Mouse (Mus musculus) right cerebral cortex, postnatal 10 days (tissue): ENCODE data around the gene Nkx3-2.
A peak's percentile ranks its signal among the peaks of the same experiment; 100 is the strongest.

Experiments
- DNase-seq, 2 experiments: peaks; one replicate each; pipeline ENCODE4 v3.0.0; 2021; ENCODE audit warnings: low spot score in 2 of 2

Nkx3-2 gene

DNA sequence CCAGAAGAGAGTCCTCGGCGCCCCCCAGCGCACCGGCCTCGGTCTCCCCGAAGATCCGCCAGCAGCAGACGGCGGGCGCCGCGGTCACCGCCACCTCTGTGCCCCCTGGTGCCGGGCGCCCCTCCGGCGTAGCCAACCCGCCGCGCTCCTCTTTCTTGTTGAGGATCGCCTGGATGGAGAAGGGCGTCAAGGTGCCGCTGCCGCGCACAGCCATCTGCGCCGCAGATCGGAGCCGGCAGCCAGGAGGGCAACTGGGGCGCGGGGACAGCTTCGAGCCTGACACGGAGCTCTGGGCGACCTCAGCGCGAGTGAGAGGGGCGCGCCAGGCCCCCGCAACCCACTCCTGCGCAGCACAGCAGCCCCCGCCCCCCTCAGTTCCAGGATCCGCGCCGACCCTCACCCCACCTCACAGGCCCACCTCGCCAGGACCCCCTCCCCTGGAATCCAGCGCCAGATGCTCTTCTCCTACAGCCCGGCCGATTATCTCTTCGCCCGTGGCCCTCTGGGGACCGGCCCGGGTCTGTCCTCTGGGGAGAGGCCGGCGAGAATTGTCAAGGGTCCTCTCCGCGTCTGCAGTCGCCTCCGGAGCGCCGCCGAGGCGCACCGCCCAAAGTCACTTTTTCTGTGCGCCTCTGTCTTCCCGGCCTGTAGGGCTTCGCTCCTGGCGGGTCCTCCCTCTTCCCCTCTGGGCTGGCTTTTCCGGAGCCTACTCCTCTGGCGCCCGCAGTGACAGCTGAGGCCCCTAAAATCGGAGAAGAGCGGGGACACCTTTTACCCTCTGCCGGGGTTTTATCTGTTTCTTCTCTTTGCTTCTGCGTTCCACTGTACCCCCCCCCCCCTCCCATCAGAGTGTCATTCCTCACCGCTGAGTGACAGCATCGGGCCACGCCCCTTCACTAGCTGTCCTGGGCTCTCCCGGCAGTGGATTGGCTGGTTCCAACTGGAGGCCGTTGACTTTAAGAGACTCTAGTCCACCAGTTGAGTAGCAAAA lies at the start of gene Nkx3-2:
Gene Nkx3-2, minus strand, starts transcription at position 771 of the 991 bp plus-strand sequence.
- no peak for DNase-seq

DNA sequence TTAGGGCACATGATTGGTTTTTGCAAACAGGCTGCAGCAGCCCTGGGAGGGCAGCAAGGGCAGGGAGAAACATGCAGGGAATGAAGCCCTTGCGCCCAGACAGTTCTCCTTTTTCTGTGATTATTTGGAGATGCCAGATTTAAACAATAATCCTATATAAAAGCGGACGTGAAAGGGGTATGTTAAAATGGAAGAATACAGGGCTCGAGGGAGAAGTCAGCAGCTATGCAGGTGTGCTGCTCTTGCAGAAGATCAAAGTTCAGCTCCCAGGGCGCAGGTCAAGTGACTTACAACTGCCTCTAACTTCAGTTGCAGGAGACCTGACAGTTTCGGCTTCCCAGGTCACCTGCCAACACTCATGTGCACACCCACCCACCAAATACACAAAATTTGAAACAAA lies 48.2 kb upstream of the Nkx3-2 start:
- DNase-seq = no peak

DNA sequence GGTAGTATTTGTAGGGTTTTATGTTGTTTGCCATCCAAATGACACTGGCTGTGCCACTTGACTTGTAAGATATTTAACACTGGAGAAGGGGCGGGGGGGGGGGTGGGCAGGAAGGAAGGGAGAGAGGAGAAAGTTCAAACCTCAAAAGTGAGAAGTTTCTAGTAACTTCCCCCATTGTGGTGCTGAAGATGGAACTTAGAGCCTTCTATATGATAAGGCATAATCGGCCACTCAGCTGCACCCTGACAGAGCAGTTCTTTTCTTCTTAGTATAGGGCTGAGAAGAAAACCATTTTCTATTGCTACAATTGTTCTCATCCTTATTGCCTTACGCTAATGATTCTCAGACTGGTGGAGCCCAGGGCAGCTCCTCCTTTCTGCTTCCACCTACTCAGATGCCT lies 47.0 kb upstream of the Nkx3-2 start:
- DNase-seq = no peak

DNA sequence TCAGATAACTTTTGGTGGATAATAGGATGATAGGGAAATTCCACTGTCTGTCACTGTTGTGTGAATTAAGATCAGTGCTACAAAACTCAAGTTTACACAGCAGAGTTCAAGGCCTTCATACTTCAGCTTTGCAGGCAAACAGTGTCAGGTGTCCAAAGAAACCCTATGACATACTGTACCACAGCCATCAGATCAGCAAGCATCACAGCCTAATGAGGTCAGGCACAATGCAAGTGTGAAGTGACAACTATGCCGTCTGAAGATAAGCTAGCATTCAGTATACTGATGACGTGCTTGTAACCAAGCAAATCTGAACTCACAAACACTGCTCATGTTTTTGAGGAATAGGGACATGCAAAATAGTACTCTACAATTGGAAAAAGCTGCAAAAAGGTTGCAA lies 43.1 kb upstream of the Nkx3-2 start:
- DNase-seq = no peak

DNA sequence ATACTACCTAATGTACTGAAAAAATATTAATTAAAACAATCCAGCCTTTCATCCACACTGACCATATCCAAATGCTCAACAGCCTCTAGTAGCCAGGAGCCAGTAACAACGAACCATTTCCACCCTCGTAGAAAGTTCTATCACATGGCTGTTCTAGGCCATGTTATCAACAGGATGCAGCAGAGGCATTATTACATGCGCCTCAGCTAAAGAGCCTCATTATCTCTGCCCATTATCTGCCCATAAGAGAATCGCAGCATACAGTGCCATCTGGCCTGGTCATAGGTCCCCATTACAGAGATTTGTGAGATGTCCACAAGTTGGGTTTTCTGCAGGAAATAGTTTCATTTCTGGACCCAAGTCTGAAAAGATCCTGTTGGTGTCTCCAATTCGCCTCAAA lies 41.9 kb upstream of the Nkx3-2 start:
- no peak for DNase-seq

DNA sequence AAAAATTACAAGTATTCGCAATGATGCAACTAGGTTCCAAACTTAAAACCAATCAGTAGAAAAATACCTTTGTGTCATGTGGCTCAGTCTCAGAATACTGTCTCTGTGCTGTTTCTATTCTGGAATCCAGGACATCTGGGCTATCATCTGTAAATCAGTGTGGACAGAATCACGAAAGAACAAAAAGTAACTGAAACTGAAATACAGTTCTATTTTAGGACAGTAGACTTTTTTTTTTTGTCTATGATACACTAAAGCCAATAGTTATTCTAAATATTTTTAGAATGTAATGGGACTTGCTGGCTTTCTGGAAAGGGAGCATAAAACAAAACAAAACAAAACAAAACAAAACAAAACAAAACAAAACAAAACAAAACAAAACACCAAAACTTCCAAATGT lies 40.8 kb upstream of the Nkx3-2 start:
- DNase-seq = no peak

DNA sequence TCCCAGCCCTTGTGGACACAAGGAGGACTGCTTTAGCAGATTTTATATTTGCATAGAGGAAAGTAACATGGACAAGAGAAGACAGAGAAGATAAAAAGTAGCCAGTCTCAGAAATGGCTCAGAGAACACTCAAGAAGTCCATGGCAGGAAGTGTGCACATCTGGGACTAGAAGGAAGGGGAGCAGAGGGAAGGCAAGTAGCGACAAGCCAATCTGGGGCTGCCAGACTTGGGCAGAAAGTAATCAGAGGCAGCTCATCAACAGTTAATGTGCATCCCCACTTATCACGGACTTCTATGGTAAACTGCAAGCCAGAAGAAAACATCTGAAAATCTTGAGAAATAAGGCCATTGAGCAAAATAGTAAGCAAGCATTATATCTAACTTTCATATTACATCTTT lies 40.3 kb upstream of the Nkx3-2 start:
- no peak for DNase-seq

DNA sequence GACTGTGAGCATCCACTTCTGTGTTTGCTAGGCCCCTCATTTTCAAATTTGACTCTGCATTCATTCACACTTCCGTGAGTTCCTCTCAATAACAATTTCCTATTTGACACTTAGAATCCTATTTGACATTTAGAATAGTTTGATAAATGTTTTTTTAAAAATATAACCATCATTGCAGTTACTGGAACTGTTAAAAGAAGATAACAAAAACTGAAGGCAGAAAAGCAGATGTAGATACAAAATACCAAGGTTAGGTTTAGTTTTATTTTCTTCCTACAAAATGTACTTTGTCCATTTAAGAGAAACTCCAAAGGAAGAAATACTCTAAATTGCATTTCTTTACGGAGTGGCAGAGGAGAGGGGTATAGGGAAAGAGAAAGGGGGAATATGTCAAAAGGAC lies 37.3 kb upstream of the Nkx3-2 start:
- no peak for DNase-seq

DNA sequence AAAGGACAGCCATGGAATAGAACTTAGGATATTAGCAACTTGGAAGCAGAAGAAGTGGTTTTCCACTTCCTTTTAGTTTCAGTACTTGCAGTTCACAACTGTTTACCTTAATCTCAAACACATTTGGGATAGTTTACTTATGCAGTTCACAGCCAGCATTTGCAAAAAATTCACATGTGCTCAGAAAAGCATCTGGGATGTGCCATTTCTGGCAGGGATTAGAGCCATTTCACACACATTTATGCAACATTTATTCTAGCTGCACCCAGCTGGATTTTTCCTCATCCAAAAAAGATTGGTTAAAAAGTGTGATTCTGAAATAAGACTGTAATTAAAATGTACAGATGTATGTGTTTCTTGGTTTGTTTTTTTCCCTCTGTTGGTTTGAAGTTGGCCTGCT lies 30.1 kb upstream of the Nkx3-2 start:
- no peak for DNase-seq

DNA sequence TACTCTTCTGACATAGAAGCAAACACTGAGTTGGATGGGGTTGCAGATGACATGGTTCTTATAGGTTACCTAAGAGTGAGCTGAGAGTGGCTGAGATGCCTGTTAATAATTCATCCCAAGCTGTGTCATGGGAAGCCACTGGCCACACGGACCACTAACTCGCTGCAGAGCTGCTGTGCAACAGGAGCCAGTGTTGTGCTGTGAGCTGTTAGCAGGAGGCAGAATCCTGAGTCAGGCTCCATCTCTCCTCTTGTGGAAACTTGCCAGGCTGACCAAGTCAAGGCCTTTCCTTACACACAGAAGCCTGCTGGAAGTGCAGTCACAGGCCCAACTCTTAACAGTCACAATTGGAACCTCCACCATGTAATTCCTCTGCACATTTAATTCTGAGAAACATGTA lies 26.2 kb upstream of the Nkx3-2 start:
- DNase-seq = no peak

DNA sequence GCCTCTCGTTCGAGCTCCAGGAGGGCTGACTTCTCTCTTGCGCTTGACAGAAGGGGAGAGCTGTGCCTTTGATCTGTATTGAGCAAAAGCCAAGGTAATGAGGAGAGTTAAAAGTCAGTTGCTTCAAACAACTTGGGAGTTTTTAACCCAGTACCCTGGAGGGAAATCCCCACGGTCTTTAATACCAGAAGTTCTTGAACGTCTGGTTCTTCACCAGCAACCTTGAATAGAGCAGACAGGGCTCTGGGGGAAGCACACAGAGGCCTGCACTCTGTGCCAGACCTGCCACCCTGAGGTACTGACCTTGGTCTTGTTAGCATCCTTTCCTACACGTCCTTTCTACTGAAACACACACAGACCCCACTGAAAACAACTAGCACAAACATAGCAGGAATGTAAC lies 24.6 kb upstream of the Nkx3-2 start:
- DNase-seq = no peak

DNA sequence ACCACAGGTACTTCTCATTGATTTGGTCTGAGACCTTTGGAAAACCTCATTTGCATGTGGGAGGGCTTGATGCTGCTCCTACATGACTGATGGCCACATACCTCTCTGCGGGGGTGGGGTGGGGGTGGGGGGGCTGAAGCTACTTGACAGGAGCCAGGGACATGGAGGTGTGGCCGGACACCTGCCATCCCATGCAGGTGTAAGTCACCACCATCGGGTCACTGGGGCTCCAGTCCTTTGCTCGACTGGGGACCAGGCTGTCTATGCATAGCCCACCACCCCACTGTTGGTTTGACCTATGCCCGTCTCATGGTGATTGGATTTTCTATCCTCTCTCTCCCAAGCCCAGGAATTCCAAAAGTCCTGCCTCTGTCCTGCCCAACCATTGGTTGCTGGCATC lies 17.6 kb upstream of the Nkx3-2 start:
- DNase-seq = no peak

DNA sequence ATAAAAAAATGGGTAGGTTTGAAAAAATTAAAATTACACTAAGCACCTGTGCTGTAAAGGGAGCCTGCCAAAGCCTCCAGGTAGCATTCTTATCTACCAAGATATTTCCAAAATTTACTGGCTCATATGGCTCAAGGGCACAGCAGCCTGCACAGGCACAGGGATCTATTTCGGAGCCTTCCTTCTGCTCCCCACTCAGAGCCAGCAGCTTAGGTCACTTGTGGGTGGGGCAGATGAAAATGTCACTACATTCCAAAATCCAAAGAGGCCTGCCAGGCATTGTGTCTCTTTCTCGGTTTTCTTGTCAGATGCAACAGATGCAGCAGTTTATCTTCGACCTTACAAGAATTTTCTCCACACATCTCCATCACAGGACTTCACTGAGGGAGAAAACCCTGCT lies 15.7 kb upstream of the Nkx3-2 start:
- DNase-seq = no peak

DNA sequence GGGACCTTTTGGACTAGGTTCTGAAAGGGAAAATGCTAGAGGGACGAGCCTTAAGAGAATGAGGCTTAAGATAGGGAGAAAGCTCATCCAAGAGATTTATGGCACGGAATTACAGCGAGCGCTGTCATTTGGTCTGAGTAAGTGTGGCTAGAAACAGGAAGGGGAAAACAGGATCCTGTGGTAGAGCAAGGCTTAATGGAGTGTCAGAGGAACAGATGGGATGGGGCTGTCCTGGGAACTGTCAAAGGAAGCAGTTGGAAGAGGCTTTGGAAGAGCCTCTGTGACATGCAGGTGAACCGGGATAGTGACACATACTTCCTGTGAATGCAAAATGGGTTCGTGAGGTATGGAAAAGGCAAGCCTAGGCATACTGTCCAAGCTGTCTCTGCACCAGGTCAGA lies 11.4 kb upstream of the Nkx3-2 start:
- no peak for DNase-seq

DNA sequence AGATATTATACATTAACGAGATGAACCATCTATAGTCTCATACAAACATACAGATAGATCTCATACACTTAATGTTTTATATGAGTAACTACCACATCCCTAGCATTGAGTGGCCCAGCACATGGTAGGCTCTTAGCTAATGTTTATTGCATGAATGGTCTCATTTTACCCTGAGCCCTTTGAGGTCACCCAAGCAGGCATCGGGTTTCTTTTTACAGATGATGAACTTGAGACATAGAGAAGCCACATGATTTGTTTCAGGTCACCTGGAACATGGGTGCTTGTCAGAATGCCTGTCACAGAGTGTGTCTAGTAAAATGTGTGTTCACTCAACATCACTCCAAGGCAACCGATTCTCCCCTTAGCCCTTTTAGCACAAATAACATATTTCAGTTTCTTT lies 11.0 kb upstream of the Nkx3-2 start:
- no peak for DNase-seq

DNA sequence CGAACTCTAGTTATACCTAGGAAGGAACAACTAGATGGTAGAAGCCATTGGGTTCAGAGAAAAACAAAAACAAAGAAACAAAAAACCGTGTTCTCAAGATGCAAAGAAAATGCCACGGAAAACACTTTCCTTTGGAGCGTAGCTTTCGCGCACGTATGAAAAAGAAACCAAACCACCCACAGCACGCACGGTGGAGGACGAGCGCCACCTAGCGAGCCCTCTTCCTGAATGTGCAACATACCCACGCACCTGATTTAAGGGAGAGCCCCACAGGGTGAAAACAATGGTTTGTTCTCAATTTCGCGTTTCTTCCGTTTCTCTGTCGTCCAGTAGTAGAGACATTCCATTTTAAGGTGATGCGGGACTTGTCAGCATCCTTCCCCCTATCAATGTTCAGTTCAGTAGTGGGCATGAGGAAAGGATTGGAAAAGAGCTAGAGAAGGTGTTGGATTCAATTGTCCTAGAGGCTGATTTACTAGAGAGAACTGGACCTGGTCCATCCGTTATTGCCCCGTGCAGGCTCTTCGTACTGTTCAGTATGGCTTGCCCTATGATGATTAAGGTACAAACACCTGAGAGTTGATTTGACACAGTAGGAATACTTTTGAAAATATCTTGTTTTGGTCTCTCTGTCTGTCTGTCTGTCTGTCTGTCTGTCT lies 4.2 kb upstream of the Nkx3-2 start:
- DNase-seq = peak; percentile 88 to 92

DNA sequence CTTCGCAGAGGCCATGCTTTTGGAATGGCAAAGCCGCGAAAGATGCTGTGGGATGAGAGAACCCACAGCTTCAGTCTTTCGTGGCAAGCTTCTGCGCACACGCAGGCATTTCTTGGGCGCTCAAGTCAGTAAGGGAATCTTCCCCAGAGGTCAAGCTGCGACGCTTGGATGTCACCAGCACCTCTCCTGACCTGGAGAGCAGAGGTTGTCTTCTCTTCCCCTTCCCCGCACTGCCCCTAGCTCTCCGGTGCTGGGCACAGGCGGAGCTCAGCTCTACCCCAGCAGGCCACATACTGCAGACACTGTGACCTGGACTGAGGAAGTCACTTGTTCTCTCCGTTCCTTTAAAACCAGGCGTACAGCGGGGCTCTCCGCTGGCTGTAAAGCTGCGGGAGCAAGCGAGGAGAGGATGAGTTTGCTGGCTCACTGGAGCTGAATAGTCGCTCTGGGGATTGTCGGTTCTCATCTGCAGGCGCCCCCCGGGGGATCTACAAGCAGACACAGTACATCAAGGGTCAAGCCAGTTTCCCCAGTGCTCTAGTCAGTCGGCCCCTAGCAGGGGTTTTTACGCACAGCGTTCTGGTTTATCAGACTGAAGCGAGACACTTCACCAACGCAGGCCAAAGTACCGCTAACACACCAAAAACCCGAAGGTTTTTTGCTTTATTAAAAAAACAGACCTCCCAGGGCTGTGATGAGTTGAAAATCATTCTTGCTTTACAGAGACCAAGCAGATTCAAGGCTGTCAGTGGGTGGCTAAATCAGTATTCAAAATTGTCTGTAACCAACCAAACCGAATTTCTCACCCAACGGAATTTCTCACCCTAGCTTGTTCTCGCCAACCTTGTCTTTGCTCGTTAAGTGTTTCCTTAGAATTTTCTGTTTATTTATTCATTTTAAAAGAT lies 3.2 kb upstream of the Nkx3-2 start:
- DNase-seq = no peak

DNA sequence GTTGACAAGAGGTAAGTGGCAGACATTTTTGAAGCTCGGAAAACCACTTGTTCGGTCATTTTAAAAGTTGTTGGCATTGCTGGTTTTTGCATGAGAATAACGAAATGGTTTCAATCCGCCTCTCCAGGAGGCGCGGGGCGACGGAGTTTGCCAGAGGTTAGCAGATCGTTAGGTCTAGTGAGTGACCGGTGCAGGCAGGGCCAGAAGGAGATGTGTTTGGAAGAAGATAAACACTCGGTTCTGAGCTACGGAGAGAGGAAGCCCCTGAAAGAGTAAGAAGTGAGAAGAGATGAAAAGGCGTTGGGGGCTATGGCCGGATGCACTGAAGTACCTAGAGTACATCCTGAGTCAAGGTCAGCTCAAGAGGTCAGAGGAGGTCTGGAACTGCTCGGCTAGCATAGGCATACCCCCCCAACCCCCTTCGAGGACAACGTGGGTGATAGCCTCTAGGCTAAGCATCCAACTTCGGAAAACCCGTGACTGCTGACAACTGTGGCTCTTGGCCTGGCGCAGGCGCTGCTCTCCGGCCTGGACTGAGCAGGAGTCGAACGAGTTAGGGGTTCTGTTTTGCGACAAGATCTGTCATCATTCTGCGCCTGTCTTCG lies 2.2 kb upstream of the Nkx3-2 start:
- DNase-seq = no peak

DNA sequence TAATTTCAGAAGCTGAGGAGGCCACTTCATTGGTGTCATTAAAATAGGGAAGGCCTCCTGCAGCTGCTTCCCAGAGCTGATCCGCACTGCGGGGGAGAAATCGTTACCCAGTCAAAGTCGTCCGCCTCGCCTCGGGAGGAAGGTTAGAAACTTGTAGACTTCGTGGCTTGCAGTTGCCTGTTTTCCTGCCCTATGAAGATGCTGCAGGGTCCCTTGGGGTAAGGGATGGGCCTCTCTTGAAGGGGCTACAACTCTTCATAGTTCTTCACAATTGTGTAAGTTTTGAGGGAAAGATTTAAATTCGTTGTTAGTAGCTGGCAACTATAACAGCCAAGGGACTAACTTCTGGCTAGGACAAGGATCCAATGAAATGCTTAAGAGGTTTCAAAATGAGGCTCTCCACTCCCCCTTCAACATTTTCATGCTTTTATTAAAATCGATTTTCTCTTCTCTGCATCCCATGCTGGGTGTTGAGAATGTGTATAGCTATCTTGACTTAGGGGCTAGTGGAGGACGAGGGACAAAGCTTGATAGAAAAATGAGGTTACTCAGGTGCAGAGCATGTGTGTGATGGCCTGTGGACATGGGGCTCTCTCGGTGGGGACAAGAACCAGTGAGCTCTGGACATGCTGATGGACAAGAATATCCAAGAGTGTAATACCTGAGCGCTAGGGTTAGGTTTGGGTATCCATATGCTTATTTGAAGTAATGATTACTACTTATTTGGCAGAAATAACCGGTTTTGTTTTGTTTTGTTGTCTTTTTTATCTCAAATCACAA lies 1.5 kb upstream of the Nkx3-2 start:
- DNase-seq = no peak

DNA sequence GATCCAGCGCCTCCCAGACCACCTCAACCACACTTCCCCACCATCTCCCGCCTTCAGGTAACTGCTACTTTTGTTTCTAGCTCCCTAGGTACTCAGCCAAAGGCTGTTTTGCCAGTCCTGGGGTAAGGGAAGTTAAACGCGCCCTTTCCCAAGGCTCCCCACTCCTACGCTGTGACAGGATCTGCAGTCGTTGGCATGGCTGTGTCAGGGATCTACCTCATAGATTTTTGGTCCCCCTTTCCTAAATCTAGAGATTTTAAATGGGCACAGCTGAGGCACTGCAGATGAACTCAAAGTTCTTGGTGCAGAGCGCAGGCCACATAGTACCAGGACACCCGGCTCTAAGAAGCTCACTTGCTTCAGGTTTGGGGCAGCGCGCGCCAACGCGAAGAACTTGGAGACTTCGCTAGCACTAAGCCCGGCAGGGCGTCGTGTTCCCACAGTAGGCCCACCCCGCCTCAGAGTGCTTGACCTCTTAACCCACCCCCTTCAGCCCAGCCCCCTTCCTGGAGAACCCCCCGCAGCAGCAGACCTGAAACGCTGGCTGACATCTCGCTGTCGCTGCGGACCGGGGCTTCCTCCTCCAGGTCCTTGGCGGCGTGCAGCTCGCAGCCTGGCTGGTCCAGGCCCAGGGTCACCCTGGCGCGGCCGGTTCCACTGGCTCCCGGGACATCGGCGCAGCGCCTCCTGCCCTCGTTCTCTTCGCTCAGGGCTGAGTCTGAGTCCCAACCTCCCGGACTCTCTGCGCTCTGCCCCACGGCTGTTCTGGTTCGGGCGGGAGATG lies 1.2 kb downstream of the Nkx3-2 start:
- no peak for DNase-seq
